Mouse (Mus musculus) left cerebral cortex, postnatal 36 days (tissue): ENCODE measurements around the gene Ptma. TPM values are rescaled to one million over a fixed set of nuclear protein-coding genes. Genes with fewer than 3 reads are reported as not detected.

Experiments
- DNase-seq, 2 experiments: peaks; one replicate each; pipeline ENCODE4 v3.0.0; 2021 to 2022; ENCODE audit warnings: low spot score in 2 of 2, mixed read lengths in 1 of 2
- intact Hi-C: fragments of 180-260 bp; cut with DNase I; formaldehyde crosslinking; loops from one replicate; pipeline ENCODE4 v1.15.1; 2025
- total RNA-seq, 2 experiments: library from RNA; stranded (reverse); gene quantifications; 2 replicates each; pipeline ENCODE4 v1.2.3; 2021

The Ptma gene
- total RNA-seq, 2 experiments from 2014 or later: 384 TPM

DNA sequence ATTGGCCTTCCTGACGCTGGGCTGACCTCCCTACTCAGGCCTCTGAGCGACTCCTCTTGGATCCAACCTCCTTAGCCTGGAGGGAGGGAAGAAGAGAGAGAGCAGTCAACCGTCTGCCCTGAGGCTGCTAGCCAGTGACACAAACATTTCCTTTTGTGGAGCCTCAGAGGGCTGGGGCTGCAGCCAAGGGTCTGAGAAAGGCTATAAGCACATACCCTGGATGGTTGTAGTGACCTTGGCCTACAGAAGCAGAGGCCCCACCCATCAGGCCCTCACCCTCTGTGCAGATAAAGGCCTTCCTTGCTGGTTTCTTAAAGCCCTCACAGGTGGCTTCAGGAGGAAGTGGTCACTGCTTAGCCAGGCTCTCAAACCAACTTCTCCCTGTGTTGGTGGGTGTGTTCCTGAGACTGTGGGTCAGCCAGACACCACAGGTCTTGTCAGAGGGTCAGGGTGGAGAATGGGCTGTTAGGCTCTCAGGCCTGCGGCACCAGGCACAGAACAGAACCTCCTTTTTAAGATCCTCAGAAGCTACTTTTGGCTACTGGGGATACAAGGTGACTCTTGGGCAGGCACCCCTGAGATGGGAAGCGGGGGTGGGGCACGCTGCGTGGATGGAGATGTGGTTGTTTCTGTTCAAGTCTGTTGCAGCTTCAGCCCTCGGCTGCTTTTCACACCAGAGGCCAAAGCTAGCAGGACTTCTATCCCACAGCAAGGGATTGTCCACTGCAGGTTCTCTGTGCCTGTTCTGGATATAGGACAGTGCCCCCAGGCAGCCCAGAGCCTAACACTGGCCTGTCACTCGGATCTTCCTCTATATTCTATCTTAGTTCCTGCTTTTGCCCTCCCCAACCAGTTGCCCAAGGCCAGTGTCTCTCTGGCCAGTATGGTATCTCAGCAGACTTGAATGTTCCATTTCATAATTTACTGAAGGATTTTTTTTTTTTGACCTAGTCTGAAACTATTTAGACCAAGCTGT is 34.1 kb upstream of the Ptma start:
- DNase-seq: no peak
- intact Hi-C loops: loop anchor here (5.0 kb wide), 1 partner anchor 90 kb away; the partner anchor contains the start of genes Cops7b and Pde6d

GRCm38 (mm10) chr1:86493783-86494182 is 32.7 kb upstream of the Ptma start:
- intact Hi-C loops: loop anchor here (5.0 kb wide), 1 partner anchor 89 kb away; the partner anchor contains the start of genes Cops7b and Pde6d
- DNase-seq: no peak

DNA sequence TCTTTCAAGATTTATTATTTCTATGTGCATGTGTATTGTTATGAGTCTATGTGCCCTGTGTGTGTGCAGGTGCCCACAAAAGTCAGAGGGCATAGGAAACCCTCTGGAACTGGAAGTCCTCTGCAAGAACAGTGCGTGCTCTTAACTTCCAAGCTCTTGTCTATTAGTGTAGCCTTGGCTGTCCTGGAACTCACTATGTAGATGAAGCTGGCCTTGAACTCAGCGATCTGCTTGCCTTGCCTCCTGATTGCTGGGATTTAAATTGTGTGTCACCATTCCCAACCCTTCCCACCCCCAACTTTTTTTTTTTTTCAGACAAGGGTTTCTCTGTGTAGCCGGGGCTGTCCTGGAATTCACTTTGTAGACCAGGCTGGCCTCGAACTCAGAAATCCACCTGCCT is 30.2 kb upstream of the Ptma start:
- no peak for DNase-seq
- intact Hi-C loops: no loop called here

DNA sequence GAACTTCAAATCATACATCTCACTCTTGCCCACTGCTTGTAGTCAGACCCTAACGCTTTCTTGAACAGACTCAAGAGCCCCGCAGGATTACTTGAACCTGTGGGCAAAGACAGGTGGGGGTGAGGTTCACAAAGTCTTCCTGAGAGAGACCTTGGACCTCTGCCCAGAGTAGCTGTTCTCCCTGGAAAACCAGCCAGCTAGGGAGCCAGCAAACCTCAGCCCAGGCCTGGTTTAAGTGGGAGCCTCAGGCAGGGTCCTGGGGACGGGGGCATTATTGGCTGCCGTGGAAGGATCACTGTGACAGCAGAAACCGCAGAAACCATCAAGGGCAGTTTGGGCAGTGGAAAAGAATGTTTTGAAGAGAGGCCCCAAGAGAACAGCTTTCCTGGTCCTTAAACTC is 29.2 kb upstream of the Ptma start:
- intact Hi-C loops: no loop called here
- no peak for DNase-seq

- no peak for DNase-seq
- intact Hi-C loops: no loop called here
Measured at GRCm38 (mm10) chr1:86497986-86498385, 28.5 kb upstream of the Ptma start.

DNA sequence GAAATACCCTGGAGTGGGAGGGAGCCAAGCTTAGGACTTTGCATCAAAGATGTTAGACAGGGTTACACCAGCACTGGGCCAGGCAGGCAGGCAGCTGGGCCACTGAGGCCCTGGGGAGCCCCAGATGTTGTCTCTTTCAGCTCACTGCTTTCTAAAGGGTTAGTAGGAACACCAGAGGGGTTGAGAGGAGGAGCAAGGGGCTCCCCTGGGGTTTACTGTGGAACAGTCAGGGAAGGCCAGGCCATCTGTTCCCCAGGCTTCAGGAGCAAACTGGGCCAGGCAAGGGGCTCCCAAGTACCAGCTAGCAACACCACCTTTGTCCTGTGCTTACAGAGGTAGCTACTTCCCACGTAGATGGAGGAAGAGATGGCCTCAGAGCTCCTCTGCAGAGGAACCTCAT is 27.9 kb upstream of the Ptma start:
- no peak for DNase-seq
- intact Hi-C loops: no loop called here

GRCm38 (mm10) chr1:86499903-86500302 is 26.6 kb upstream of the Ptma start:
- peak in 1 of 2 experiments; percentile 38 for DNase-seq
- intact Hi-C loops: no loop called here

DNA sequence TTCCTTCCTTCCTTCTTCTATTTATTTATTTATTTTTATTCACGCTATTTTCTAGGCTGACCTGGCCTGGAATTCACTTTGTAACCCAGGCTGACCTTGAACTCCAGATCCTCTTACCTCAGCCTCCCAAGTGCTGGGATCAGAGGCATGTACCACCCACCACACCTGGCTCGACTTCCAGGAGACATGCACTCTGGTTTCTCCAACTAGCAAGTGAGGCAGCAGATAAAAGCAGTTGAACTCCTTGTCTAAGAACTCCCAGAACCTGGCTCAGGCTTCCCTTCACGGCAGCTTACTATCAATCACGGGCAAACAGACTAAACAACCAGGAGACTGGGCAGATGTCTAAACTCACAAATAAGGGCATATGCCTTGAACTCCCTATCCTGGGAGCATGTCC is 25.8 kb upstream of the Ptma start:
- intact Hi-C loops: loop anchor here (1.0 kb wide), 2 partner anchors 31 to 60 kb away; no protein-coding TSS in a partner anchor
- DNase-seq: no peak

GRCm38 (mm10) chr1:86501114-86501532 is 25.4 kb upstream of the Ptma start:
- DNase-seq: peak; percentile 85
- intact Hi-C loops: loop anchor here (1.0 kb wide), 2 partner anchors 30 to 61 kb away; no protein-coding TSS in a partner anchor

DNA sequence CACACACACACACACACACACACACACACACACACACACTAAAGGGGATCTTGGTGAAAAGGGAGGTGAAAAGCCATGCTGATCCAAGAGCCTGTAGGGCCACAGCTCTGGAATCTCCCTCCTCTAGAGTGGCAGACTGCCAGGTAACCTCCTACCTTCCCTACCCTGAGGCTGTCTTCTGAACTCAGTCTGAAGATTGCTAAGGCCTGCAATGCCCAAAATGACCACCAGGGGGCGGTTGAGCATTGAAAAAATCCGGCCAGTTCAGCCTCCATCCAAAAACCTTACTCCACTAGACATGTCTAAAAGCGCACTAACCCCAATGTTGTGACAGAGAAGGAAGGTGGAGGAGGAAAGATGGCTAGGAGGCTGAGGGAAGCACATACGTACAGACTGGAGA is 25.0 kb upstream of the Ptma start:
- DNase-seq: peak; percentile 92 to 95
- intact Hi-C loops: loop anchor here (1.0 kb wide), 2 partner anchors 30 to 61 kb away; no protein-coding TSS in a partner anchor

- intact Hi-C loops: no loop called here
- no peak for DNase-seq
Measured at GRCm38 (mm10) chr1:86502221-86503048, 24.1 kb upstream of the Ptma start.

DNA sequence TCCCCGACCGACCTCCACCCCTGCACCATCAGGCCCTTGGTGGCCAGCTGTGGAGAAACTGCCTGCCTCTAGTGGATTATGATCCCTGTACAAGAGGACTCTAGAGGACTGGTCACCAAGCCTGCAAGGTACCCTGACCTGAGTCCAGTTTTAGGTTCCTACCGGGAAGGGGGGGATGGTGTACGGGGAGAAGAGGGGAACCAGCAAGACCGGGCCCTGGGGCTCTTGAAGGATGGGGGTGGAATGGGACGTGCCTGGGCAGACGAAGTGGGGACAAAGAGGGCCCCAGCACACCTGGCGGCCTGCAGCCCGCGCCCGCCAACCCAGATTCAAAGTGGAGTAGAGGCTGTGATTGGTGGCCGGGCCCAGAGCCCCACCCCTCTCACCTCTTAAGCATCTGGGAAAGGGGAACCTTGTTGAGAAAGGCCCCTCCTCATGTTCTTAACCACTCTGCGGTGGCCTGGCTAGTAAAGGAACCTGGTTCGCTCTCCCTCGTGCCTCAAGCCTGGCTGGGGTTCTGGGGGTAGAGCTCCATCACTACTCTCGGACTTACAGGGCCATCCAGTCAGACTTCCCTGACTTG is 23.3 kb upstream of the Ptma start:
- no peak for DNase-seq
- intact Hi-C loops: no loop called here

- intact Hi-C loops: loop anchor here (1.0 kb wide), 1 partner anchor 22 kb away; the partner anchor contains the start of gene Ptma
- peak; percentile 93 to 95 for DNase-seq
Measured at GRCm38 (mm10) chr1:86503906-86504696, 22.4 kb upstream of the Ptma start.

- intact Hi-C loops: loop anchor here (1.0 kb wide), 1 partner anchor 21 kb away; the partner anchor contains the start of gene Ptma
- DNase-seq: no peak
Measured at GRCm38 (mm10) chr1:86504697-86505421, 21.7 kb upstream of the Ptma start.

- DNase-seq: no peak
- intact Hi-C loops: no loop called here
Measured at GRCm38 (mm10) chr1:86505461-86505860, 21.1 kb upstream of the Ptma start.

DNA sequence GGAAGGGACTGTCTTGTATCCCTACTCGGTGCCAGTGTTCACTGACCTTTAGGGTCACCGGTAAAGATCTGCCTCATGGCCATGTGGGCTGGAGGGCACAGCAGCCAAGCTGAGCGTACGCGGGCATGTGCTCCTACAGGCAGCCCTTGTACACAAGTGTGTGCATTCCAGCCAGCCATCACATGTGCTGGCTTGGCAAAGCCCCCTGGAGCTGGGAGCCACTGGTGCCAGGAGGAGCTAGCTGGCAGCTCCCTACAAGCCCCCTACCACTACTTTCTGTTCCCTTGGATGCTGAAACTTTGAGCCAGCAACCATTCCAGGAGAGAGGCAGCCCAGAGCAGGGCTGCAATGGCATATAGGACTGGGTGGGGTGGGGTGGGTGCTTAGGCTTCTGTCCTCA is 20.1 kb upstream of the Ptma start:
- intact Hi-C loops: no loop called here
- DNase-seq: no peak

- no peak for DNase-seq
- intact Hi-C loops: no loop called here
Measured at GRCm38 (mm10) chr1:86507866-86508265, 18.7 kb upstream of the Ptma start.

DNA sequence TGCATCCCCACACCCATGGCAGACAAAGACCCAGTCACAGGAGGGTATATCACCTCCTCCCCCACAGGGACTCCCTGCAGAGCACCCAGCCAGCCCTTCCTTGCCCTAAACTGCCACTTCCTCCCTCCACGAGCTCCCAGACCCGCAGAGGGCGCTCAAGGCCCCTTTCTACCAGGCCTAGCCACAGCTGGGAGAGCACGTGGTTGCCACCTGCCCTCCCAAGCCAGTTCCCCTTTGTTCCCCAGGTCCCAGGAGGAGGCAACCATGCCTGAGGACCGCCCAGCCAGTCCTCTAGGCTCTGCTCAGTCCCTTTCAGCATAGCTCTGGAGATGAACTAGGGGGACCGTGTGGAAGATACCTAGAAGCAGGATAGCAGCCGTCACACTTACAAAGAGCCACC is 17.1 kb upstream of the Ptma start:
- intact Hi-C loops: no loop called here
- peak; percentile 61 to 73 for DNase-seq
